8 mouse cellular contexts compared by ENCODE assay signal in the genomic region with DNA sequence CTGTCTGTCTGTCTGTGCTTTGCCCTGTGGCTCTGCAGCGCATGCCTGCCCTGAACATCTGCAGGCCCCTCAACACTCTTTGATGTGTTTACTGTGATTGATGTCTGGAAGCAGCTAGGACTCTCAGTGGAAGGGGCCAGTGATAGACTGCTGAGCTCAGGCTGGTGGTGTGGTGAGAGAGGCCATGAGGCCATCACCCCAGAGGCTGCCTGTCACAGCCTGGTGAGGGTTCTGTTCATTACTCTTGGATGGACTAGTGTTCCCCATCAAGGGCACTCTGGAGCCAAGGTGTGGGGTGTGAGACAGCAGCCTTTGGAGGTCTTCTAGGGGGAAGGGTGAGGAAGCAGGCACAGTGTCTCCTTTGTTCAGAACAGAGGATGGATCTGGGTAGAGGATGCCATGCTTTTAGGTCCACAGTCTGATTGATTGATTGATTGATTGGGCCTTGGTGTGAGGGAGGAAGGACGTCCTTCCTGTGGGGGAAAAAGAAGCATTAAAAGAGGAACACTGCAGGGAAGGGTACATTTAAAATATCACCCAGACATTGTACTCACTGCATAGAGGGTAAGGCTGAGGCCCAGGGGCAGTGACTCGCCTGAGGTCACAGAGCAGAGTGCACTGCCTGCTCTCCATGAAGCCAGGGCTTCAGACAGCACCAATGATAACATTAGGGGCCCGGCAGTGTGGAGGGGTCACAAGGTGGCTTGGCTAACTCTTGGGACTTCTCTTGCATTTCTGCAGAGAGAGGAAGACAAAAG. TPM values are rescaled to one million over a fixed set of nuclear protein-coding genes. Genes with fewer than 3 reads are reported as not detected.
DNase-seq lines count a peak whose midpoint lies in the region; ATAC-seq and TF ChIP-seq lines count a peak whose summit lies in the region.

No protein-coding gene starts in this region.

- no peak for TF ChIP-seq CTCF in ES-Bruce4 (IDR thresholded peaks at IDR 0.05; ENCODE audit: low read depth, low read length)

- TF ChIP-seq EP300 in ES-Bruce4 (IDR thresholded peaks at IDR 0.05; ENCODE audit: insufficient read depth, low read depth, low read length) = no peak

- H3K27me3 ChIP-seq in heart, embryonic 12.5 days (replicated peaks) = no peaks in the 10 kb centered on the region
- H3K27me3 ChIP-seq in ES-Bruce4 (ENCODE audit: control insufficient read depth, insufficient read depth, low read length, poor library complexity, severe bottlenecking) = no peaks in the 10 kb centered on the region
- no peaks in the 10 kb centered on the region for H3K27me3 ChIP-seq in forebrain, embryonic 16.5 days (replicated peaks; ENCODE audit: control insufficient read depth, insufficient read depth, low read length)

- ATAC-seq in heart, embryonic 12.5 days (ENCODE audit: insufficient number of reproducible peaks, low FRiP score) = no peak; the same call in 1 of the 2 replicates
- ATAC-seq in forebrain, embryonic 16.5 days = no peak

- H3K4me1 ChIP-seq in heart, embryonic 12.5 days (replicated peaks) = peaks cover 28% of the 10 kb centered on the region
- peaks cover 13% of the 10 kb centered on the region for H3K4me1 ChIP-seq in ES-Bruce4 (ENCODE audit: control insufficient read depth, insufficient read depth, low read length)
- peaks cover 31% of the 10 kb centered on the region for H3K4me1 ChIP-seq in forebrain, embryonic 16.5 days (replicated peaks; ENCODE audit: control insufficient read depth, insufficient read depth, low read length)

- H3K4me3 ChIP-seq in heart, embryonic 12.5 days = no peak overlapping the region
- H3K4me3 ChIP-seq in ES-Bruce4 (ENCODE audit: low read depth, low read length) = no peak overlapping the region
- H3K4me3 ChIP-seq in forebrain, embryonic 16.5 days (replicated peaks; ENCODE audit: low read length) = no peak overlapping the region

- TF ChIP-seq POLR2A in ES-Bruce4 (IDR thresholded peaks at IDR 0.05; ENCODE audit: insufficient read depth, low read length) = no peak

- no peak for DNase-seq in heart, adult 8-10 months (ENCODE audit: low spot score)
- DNase-seq in mesoderm, embryonic 11.5 days (ENCODE audit: low read depth, low spot score) = peak; percentile 48
- DNase-seq in cerebellum, postnatal 10 days = no peak
- no peak for DNase-seq in layer of hippocampus, postnatal 36 days
- DNase-seq in natural killer cell, adult 2 months (ENCODE audit: low spot score in 2 of 2) = no peak

- peak overlapping the region; percentile 10; the same call in 1 of the 2 replicates for H3K9ac ChIP-seq in heart, embryonic 12.5 days
- peak overlapping the region; percentile 34 for H3K9ac ChIP-seq in ES-Bruce4 (ENCODE audit: low read depth, poor library complexity, severe bottlenecking)
- H3K9ac ChIP-seq in forebrain, embryonic 16.5 days (replicated peaks; ENCODE audit: low read depth, low read length) = peak overlapping the region; percentile 29; the same call in 1 of the 2 replicates

- H3K27ac ChIP-seq in heart, embryonic 12.5 days (ENCODE audit: poor library complexity, severe bottlenecking) = 0 out of 2 replicates have a peak overlapping the region, but pooled peaks have one; percentile 13
- peak overlapping the region; percentile 96 for H3K27ac ChIP-seq in ES-Bruce4 (ENCODE audit: insufficient read depth, low read length)
- peak overlapping the region; percentile 18 for H3K27ac ChIP-seq in forebrain, embryonic 16.5 days (ENCODE audit: low read length)

- H3K9me3 ChIP-seq in heart, embryonic 12.5 days (replicated peaks) = no peaks in the 10 kb centered on the region
- H3K9me3 ChIP-seq in ES-Bruce4 (replicated peaks; ENCODE audit: control insufficient read depth, insufficient read depth, low read length, poor library complexity, severe bottlenecking) = no peaks in the 10 kb centered on the region
- no peaks in the 10 kb centered on the region for H3K9me3 ChIP-seq in forebrain, embryonic 16.5 days (ENCODE audit: control insufficient read depth, low read length)

- WGBS in heart, embryonic 12.5 days = 19% methylated on average over 4 of the region's 4 CpGs
- 39% methylated on average over 4 of the region's 4 CpGs for WGBS in forebrain, embryonic 16.5 days

- H3K4me2 ChIP-seq in heart, embryonic 12.5 days = no peak overlapping the region
- H3K4me2 ChIP-seq in forebrain, embryonic 16.5 days (ENCODE audit: low read length) = no peak overlapping the region

- H3K36me3 ChIP-seq in heart, embryonic 12.5 days = peaks cover 27% of the 10 kb centered on the region
- H3K36me3 ChIP-seq in ES-Bruce4 (ENCODE audit: control insufficient read depth, insufficient read depth, low read length, poor library complexity, severe bottlenecking) = peaks cover 4% of the 10 kb centered on the region
- H3K36me3 ChIP-seq in forebrain, embryonic 16.5 days (ENCODE audit: control insufficient read depth, insufficient read depth) = peaks cover 5% of the 10 kb centered on the region; the same call in 1 of the 2 replicates

RNA-seq across cellular contexts. Expression of gene Slc6a6, which starts 28.4 kb away (rescaled TPM):
- polyA plus RNA-seq in heart, embryonic 12.5 days (2016; fragmentation: Nextera tagmentation; extraction: Ambion mirVana) = 79.1 and 85.8 TPM in 2 replicates
- 100 to 1,000 TPM in 2 of 4 experiments, 10 to 100 TPM in 2; 91.8 to 114 (median 101) TPM for total RNA-seq in heart, adult 8-10 months (2022)
- 109 and 114 TPM in 2 replicates for polyA plus RNA-seq in ES-Bruce4 (2011; ENCODE audit: insufficient read depth, insufficient read length, low read depth, missing spikeins)
- polyA plus RNA-seq in forebrain, embryonic 16.5 days (2015; fragmentation: Nextera tagmentation; extraction: Ambion mirVana) = 98.6 and 107 TPM in 2 replicates
- 100 to 1,000 TPM; 116 to 118 TPM for total RNA-seq in layer of hippocampus, postnatal 36 days (2021)

Comparison
In these comparisons a context has a peak if more than half of its experiments do, and no peak if none do; other contexts are left out.
1. H3K27ac ChIP-seq: peak in every context shown above with its lines; median percentile 96 in ES-Bruce4; 18 in forebrain, embryonic 16.5 days; 13 in heart, embryonic 12.5 days.